Mouse (Mus musculus): ENCODE data around the gene Gm49405.

DNA sequence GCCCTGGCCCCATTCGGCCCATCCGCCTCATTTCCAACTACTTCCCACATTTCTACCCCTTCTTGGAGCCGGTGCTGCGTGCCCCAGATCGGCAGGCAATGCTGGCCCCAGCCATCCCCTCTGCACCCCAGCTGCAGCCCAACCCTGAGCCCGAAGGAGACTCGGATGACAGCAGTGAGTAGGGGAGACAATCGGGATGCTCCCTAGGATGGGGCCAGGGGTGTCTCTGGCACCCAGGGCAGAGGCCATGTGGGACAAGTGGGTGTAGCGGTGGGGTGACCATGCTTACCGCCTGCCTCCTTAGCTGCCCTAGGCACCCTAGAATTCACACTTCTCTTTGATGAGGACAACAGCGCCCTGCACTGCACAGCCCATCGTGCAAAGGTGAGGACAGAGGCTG, 3.2 kb downstream of the Gm49405 start:
- TF ChIP-seq CTCF (conservative IDR thresholded peaks at IDR 0.05; ENCODE audit: insufficient read depth, insufficient read length, low read depth, low read length) (no peak), POLR2A (IDR thresholded peaks at IDR 0.05; ENCODE audit: low read depth, low read length) (no peak)

Measured in kidney, adult 2 months (tissue).